Mouse (Mus musculus) kidney, adult 18-20 months (tissue): ENCODE measurements around the gene P3h3.
"Not testable (repeated sequence)": the region's sequence is repeated elsewhere in the genome, so short reads cannot be mapped to it uniquely, and the experiment has no call there.

Experiments
- DNase-seq: peaks from one replicate; pipeline ENCODE4 v3.0.0; 2021

Gene P3h3

GRCm38 (mm10) chr6:124856916-124857839 is at the start of gene P3h3:
P3h3 (minus strand) TSS chr6:124857752.
- DNase-seq = peak; percentile 78

- no peak for DNase-seq
Measured at GRCm38 (mm10) chr6:124904991-124905860, 47.7 kb upstream of the P3h3 start.

- DNase-seq = peak; percentile 78
Measured at GRCm38 (mm10) chr6:124904161-124904981, 46.8 kb upstream of the P3h3 start.

- peak; percentile 98 for DNase-seq
Measured at GRCm38 (mm10) chr6:124903580-124904151, 46.1 kb upstream of the P3h3 start.

GRCm38 (mm10) chr6:124901851-124902250 is 44.3 kb upstream of the P3h3 start:
- no peak for DNase-seq

GRCm38 (mm10) chr6:124900801-124901480 is 43.4 kb upstream of the P3h3 start:
- no peak for DNase-seq

- no peak for DNase-seq
Measured at GRCm38 (mm10) chr6:124900056-124900800, 42.7 kb upstream of the P3h3 start.

- no peak for DNase-seq
Measured at GRCm38 (mm10) chr6:124898359-124898758, 40.8 kb upstream of the P3h3 start.

- DNase-seq = not testable (repeated sequence)
Measured at GRCm38 (mm10) chr6:124894113-124894512, 36.6 kb upstream of the P3h3 start.

- DNase-seq = no peak
Measured at GRCm38 (mm10) chr6:124890997-124891396, 33.4 kb upstream of the P3h3 start.

- no peak for DNase-seq
Measured at GRCm38 (mm10) chr6:124888555-124889125, 31.1 kb upstream of the P3h3 start.

- DNase-seq = no peak
Measured at GRCm38 (mm10) chr6:124887986-124888385, 30.4 kb upstream of the P3h3 start, which contains the start of gene Cd4. Cd4 (minus strand) TSS chr6:124888221.

GRCm38 (mm10) chr6:124885956-124886381 is 28.4 kb upstream of the P3h3 start:
- no peak for DNase-seq

- DNase-seq = no peak
Measured at GRCm38 (mm10) chr6:124884714-124885500, 27.4 kb upstream of the P3h3 start.

- no peak for DNase-seq
Measured at GRCm38 (mm10) chr6:124883351-124883750, 25.8 kb upstream of the P3h3 start.

GRCm38 (mm10) chr6:124881821-124882220 is 24.3 kb upstream of the P3h3 start:
- no peak for DNase-seq

- no peak for DNase-seq
Measured at GRCm38 (mm10) chr6:124879390-124879789, 21.8 kb upstream of the P3h3 start.

- DNase-seq = no peak
Measured at GRCm38 (mm10) chr6:124874348-124874747, 16.8 kb upstream of the P3h3 start.

GRCm38 (mm10) chr6:124866560-124866959 is 9.0 kb upstream of the P3h3 start:
- no peak for DNase-seq
